Mouse (Mus musculus) lung, embryonic 14.5 days (tissue): ENCODE results near the gene Traf3ip2. TPM values are rescaled to one million over a fixed set of nuclear protein-coding genes. Genes with fewer than 3 reads are reported as not detected.

ENCODE experiments used
- ATAC-seq: fragments of 200-750 bp; cut with Nextera tagmentation; 2 replicates; pipeline ENCODE4 v1.8.0; 2017; ENCODE audit warnings: mild to moderate bottlenecking, moderate TSS enrichment, moderate library complexity; ENCODE audit not compliant: insufficient read depth
- DNase-seq: peaks from one replicate; pipeline ENCODE4 v3.0.0-alpha.2; 2015
- H3K27ac ChIP-seq: fragments of 300-500 bp; sonication (generic); 2 replicates; pipeline ENCODE4 v1.5.1; 2014; ENCODE audit warnings: low read depth, mild to moderate bottlenecking, moderate library complexity
- H3K27me3 ChIP-seq: fragments of 300-500 bp; sonication (generic); 2 replicates; pipeline ENCODE4 v1.6.1; 2014; ENCODE audit warnings: low read length, control low read depth; ENCODE audit not compliant: insufficient read depth
- H3K36me3 ChIP-seq: fragments of 300-500 bp; sonication (generic); 2 replicates; pipeline ENCODE4 v1.6.1; 2014; ENCODE audit warnings: control low read depth; ENCODE audit not compliant: insufficient read depth
- H3K4me1 ChIP-seq: fragments of 300-500 bp; sonication (generic); 2 replicates; pipeline ENCODE4 v1.6.1; 2014; ENCODE audit warnings: antibody characterized with exemption, control low read depth; ENCODE audit not compliant: insufficient read depth
- H3K4me2 ChIP-seq: fragments of 300-500 bp; sonication (generic); 2 replicates; pipeline ENCODE4 v1.6.1; 2014; ENCODE audit warnings: mild to moderate bottlenecking
- H3K4me3 ChIP-seq: fragments of 300-500 bp; sonication (generic); 2 replicates; pipeline ENCODE4 v1.5.1; 2014; ENCODE audit warnings: low read depth, low read length
- H3K9ac ChIP-seq: fragments of 300-500 bp; sonication (generic); 2 replicates; pipeline ENCODE4 v1.6.1; 2014
- H3K9me3 ChIP-seq: fragments of 300-500 bp; sonication (generic); 2 replicates; pipeline ENCODE4 v1.6.1; 2016; ENCODE audit warnings: low read depth, low read length, control low read depth
- CTCF ChIP-seq: IDR thresholded peaks from 2 replicates; pipeline ENCODE4 v1.5.1; 2016; ENCODE audit warnings: antibody characterized with exemption, low read depth
- WGBS: fragments of 180-500 bp; shearing (Covaris S2); extraction: QIAGEN DNeasy Blood & Tissue Kit; methylation state at CpG from one replicate; pipeline ENCODE4 v1.1.7; 2014; 5-methylcytosine and 5-hydroxymethylcytosine counted together
- polyA plus RNA-seq: library from polyadenylated mRNA; unstranded; fragments of >200 nt; fragmentation: Nextera tagmentation; extraction: Ambion mirVana; gene quantifications from 2 replicates; pipeline ENCODE4 v1.2.1, GENCODE M21; 2014

Gene Traf3ip2
- polyA plus RNA-seq, 1 experiment from 2014 or later = 27.9 TPM

DNA sequence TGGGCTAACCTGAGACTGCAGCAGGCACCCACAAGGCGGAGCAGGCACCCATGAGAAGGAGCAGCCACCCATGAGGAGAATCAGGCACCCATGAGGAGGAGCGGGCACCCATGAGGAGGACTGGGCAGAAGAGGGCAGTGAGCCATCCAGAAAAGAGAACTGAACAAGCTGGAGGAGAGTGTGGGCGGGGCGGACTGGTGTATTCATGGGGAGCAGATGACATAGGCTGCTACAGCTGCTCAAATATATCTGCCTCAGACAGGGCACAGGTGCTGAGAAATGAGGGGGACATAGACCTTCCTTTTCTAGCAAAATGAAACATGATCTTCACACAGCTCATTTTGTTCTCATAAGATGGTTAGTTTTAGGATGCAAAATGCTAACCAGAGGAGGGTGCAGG lies 74.1 kb downstream of the Traf3ip2 start:
- H3K36me3 ChIP-seq = no peaks in the 10 kb centered on the region
- H3K27me3 ChIP-seq = no peaks in the 10 kb centered on the region
- H3K4me2 ChIP-seq = no peak overlapping the region
- no peak for TF ChIP-seq CTCF
- DNase-seq (no peak), ATAC-seq (no peak)
- no peak overlapping the region for H3K27ac ChIP-seq
- H3K4me3 ChIP-seq = no peak overlapping the region
- no peaks in the 10 kb centered on the region for H3K9me3 ChIP-seq
- WGBS = 93% methylated on average over 4 of the region's 4 CpGs
- no peak overlapping the region for H3K9ac ChIP-seq
- H3K4me1 ChIP-seq = peaks cover 9% of the 10 kb centered on the region; the same call in 1 of the 2 replicates

DNA sequence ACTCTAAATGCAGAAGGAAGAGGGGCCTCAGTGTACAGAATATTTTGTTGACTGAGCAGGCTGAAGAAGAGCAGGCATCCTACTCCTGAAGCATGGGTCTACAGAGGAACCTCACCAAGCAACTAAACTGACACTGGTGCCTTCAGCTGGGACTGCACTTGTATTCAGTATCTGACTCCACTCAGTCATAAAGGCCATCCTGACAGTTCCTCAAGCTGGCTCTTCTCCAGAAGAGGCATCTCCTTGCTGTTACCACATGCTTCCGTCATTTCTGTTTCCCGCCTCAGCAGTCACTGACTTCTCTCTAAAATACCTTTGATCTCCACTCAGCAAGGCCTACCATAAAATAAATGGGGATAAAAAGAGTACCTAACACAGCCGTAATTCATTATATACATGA lies 75.1 kb downstream of the Traf3ip2 start:
- H3K27ac ChIP-seq = no peak overlapping the region
- no peak overlapping the region for H3K4me2 ChIP-seq
- DNase-seq (peak; percentile 56), ATAC-seq (no peak)
- peaks cover 9% of the 10 kb centered on the region; the same call in 1 of the 2 replicates for H3K4me1 ChIP-seq
- TF ChIP-seq CTCF = no peak
- WGBS = 43% methylated on average over 3 of the region's 3 CpGs
- H3K9me3 ChIP-seq = no peaks in the 10 kb centered on the region
- H3K27me3 ChIP-seq = no peaks in the 10 kb centered on the region
- H3K9ac ChIP-seq = no peak overlapping the region
- H3K4me3 ChIP-seq = no peak overlapping the region
- H3K36me3 ChIP-seq = no peaks in the 10 kb centered on the region

GRCm38 (mm10) chr10:39691351-39692064 lies 78.8 kb downstream of the Traf3ip2 start:
- H3K9me3 ChIP-seq = no peaks in the 10 kb centered on the region
- no peak overlapping the region for H3K9ac ChIP-seq
- no peak overlapping the region for H3K27ac ChIP-seq
- DNase-seq (no peak), ATAC-seq (no peak)
- 40% methylated on average over 11 of the region's 11 CpGs for WGBS
- H3K4me3 ChIP-seq = no peak overlapping the region
- no peaks in the 10 kb centered on the region for H3K27me3 ChIP-seq
- no peak for TF ChIP-seq CTCF
- H3K4me2 ChIP-seq = no peak overlapping the region
- H3K4me1 ChIP-seq = 0 out of 2 replicates have a peak, but pooled peaks cover 6% of the 10 kb centered on the region
- H3K36me3 ChIP-seq = no peaks in the 10 kb centered on the region

DNA sequence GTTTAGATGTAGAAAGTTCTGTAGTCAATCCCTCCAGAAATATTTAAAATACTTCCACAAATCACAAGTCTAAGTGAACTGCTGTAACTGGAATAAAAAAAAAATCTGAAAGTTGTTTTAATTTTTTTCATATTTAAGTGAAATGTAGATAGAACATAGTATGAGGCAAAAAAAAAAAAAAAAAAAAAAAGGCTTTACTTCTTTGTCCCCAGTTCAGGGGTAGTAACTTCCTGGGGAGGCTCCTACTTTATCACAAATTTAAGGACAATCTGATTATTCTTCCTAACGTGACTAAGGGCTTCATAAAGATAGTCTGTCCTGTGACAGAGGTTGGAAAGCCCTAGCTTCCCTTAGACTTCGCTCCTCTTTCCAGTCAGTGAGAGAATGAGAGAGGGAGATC lies 79.4 kb downstream of the Traf3ip2 start:
- no peaks in the 10 kb centered on the region for H3K9me3 ChIP-seq
- H3K4me2 ChIP-seq = no peak overlapping the region
- no peak overlapping the region for H3K9ac ChIP-seq
- 60% methylated on average over 2 of the region's 2 CpGs for WGBS
- ATAC-seq = no peak
- H3K27me3 ChIP-seq = no peaks in the 10 kb centered on the region
- DNase-seq = no peak
- H3K4me1 ChIP-seq = 0 out of 2 replicates have a peak, but pooled peaks cover 6% of the 10 kb centered on the region
- TF ChIP-seq CTCF = no peak
- H3K27ac ChIP-seq = no peak overlapping the region
- H3K4me3 ChIP-seq = no peak overlapping the region
- no peaks in the 10 kb centered on the region for H3K36me3 ChIP-seq

Other genes starting within 250 kb of the Traf3ip2 start
- 27.8 and 30.3 TPM in 2 replicates for gene Fyn, start 244.1 kb upstream of the Traf3ip2 start, polyA plus RNA-seq
- gene Rev3l, start 119.2 kb downstream of the Traf3ip2 start, polyA plus RNA-seq = 30.3 TPM in 2 replicates